Mouse (Mus musculus): ENCODE measurements around the gene Zfp423.

The Zfp423 gene

DNA sequence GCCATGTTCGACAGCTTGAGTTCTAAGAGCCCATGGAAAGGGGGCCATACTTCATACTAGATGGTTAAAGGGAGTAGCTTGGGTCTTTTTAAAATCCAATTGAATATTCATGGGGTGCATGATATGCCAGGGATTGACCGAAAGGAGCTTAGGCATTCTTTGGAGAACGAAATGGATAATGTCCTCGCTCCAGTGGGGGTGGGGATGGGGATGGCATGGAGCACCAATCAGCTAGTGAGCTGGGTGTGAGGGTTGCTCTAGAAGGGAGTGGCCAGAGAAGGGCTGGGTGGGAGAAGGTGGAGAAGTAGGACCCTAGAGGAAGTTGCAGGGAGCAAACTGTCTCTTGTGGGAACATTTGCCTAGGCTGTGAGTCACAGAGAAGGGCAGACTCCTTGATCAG is 271.0 kb downstream of the Zfp423 start:
- DNase-seq = no peak

DNA sequence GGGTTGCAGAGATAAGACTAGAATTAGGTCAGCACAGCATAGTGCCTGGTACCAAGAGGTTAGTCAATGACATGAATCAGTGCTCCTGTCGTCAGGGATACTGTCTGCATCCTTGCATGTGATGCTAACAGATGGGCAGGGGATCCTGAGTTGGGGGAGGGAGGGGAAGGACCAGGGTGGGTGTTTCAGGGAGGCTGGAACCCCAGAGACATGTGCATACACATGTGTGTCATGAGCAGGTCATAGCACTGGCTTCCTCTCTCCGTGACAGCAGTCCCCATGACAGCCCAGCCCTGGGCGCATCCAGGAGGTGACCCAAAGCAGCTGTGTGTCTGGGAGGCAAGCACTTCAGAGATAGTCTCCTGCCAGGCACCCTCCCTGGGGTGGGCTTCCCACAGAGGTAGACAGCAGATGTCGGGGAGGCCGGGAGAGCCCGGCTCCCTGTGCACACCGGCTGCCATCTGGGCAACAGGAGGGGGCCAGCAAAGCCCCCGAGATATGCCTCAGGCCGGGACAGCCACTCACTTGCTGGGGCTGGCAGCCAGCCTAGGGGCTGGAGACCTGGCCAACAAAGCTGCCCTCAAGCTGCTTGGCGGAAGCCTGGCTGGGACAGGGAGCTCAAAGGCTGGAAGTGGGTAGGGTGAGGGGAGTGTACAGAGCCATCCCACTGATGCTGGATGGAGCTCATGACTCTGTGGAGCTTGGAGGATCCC is 272.3 kb downstream of the Zfp423 start:
- DNase-seq = no peak

DNA sequence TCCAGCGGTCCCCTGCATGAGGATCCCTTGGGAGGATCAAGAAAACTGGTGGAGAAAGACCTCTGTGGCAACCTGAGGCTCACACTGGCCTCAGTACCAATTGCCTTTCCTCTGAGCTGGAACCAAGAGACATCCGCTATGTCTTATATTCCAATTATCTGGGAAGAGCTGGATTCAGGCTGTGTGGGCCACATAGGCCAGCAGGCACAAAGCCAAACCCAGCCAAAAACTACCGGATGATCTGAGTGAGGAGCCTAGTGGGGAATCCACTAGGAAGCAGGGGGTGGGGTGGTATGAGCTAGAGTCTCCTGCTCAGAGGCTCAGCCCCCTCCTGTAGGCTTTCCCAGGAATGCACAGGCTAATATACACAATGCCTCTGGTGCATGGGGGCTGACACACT is 273.4 kb downstream of the Zfp423 start:
- DNase-seq = no peak

DNA sequence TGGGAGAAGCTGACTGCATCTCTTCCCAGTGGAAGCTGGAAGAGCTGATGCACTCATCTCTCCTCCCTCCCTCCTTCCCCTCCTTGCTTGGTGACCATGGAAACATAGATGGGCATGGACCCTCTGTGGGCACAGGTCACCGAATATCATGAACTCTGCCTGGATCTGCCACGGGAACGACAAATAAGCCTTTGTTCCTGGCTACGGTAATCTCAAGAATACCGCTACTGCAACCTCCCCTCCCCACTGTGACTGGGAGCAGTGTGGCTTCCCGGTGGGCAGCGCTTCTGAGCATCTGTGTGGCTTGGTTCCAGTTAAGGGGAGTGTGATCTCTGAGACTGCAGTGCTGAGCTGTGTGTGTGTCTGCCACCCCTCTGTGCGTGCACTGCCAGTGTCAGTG is 274.0 kb downstream of the Zfp423 start:
- no peak for DNase-seq

DNA sequence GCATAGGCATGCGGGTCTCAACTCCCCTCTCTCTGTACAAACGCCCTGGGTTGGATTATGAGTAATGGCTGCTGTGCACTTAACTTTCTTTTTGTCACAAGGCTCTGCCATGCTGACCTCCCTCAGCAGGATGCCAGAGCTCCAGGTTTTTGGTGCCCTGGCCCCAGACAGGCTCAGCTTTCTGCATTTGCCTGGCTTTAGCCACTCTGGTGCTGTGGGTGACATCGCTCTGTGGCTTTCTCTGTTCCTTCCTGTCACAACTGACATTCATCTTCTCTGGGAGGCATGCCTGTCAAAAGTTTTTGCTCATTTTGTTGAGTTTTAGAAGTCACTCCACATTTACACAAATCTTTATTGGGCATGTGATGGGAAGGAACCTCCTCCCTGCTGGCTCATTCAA is 277.3 kb downstream of the Zfp423 start:
- no peak for DNase-seq

DNA sequence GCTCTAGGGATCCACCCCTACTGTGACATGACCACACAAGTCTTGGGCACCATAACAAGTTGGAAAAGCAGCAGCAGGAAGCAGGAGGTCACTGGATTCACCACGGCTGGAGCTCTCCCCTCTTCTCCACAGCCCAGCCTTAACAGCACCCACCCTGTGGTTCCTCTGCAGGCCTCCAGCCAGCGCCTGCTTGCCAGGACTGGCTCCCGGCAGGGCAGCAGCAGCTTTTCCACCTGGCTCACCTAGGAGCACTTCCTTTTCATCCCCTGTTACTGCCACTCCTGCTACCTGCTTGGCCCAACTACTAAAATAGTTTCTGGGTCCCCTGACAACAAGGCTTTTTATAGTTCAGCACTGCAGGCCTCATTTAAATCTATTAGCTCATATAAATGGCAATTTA is 279.4 kb downstream of the Zfp423 start:
- DNase-seq = no peak

DNA sequence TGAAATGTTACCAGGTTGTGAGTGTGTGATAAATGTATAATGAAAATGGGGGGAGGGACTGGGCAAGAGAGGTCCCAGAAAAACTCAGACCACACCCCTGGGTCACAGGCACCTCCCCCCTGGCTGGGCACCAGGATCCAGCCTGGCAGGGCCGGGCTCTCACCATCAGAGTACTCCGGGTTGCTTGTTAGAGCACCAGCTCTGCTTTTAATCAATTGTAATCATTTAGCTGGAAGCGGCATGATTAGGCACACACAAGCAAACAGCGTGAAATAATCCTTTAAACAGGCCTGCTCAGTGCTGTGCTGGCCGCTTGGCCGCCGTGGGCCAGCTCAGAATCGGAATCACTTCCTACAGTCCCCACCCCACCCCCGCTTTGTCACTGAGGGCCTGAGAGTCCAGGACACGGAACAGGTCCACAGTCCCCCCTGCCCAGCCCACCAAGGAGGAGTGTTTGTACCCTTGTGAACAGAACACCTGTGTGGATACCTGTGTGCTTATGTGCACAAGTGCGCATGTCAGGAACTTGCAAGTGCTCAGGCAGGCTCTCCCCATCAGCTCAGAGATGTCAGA is 279.9 kb downstream of the Zfp423 start:
- DNase-seq = no peak

DNA sequence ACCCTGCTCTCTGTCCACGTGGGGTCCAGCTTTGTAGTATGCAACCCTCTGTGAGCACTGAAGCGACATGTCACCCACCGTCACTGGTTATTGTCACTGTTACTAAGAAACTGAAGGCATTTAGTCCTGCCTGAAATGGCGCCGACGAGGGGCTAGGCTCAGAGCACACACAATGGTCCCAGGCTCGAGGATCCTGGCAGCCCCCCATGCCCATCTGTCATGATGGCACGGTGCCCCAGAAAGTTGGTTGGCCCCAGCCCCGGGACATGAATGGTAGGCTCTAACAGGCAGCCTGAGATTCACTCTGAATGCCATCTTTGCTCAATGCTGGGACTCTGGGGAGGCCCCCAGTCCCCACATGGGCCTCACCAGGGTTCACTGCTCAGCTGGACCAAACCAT is 284.0 kb downstream of the Zfp423 start:
- no peak for DNase-seq

DNA sequence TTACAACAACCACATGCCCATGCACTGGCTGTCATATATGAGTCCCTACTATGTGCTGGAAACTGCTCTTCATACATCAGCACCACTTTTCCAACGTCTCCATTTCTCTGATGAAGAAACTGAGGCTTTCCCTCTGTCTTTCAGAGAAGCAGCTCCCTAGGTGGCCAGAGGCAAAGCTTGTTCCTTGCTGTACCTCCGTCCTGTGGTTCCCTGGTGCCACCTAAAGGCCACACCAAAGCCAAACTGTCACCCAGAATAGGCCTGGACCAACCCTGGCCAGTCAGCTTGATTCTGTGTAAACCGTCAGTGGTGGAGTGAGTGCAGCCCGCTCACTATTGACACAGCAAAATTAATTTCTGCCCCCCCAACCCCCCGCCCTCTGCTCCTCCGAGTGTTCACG is 285.2 kb downstream of the Zfp423 start:
- no peak for DNase-seq

DNA sequence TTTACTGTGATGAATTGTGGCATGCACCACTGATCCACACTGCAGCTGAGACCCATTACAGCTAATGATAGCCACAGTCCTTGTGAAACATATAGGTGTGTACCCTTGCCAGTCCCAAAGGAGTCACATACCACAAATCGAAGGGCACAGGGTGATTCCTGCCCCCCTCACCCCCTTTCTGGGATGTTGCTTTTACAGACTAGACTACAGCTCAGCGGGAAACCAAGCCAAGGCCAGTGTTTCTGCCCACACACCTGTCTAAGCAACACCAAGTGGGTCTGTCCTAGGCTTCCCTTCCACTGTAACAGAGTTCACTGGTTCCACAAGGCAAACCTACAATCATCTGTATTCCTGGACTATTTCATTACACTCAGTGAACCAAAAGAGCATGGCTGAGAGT is 287.2 kb downstream of the Zfp423 start:
- DNase-seq = no peak

DNA sequence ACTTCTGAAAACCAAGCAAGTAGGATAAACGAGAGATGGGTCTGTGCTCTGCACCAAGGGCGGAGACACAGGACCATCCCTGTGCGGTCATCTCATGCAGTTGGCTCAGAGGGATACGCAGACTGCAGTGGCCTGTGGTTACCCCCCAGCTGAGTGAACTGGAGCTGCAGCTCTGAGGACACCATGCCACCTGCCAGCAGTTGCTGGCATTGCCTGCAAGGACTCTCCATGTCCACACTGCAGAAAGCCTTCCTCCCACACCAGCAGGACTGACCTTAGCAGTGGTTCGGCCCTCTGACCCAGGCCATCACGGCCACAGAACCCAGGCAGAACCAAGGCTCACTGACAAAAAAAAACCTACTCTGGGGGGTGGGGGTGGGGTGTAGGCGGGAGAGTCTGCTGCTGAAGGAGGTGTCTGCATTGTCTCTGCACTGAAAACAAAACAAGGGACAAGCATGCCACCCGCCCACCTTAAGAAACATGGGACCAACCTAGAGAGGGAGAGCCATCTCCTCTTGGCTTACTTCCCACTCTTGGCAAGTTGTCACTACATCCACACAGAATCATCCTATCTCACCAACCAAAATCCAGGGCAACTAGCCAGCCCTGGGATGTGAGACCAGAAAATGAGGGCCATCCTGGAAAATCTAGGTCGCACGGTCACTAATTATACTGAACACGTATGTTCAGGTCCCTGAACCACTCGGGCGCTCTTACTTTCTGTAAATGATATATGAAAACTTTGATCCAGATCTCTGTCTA is 288.0 kb downstream of the Zfp423 start:
- DNase-seq = no peak

DNA sequence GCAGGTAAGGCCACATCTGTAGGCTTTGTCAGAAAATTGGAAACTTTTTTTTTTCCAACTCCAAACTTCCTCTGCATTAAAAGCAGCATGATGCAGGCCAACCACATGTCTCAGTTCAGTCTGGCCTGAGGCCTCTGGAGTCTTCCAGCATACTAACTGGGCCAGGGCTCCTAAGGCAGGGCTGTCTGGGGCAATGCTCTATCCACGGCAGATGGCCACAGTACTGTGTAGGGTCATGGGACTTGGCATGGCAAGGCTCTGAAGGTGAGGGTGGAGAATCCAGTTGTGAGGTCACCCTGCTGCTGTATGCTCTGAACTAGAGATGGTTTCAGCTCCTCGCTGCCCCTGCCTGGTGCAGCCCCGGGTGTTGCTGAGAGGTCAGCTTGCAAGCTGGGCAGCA is 289.2 kb downstream of the Zfp423 start:
- no peak for DNase-seq

DNA sequence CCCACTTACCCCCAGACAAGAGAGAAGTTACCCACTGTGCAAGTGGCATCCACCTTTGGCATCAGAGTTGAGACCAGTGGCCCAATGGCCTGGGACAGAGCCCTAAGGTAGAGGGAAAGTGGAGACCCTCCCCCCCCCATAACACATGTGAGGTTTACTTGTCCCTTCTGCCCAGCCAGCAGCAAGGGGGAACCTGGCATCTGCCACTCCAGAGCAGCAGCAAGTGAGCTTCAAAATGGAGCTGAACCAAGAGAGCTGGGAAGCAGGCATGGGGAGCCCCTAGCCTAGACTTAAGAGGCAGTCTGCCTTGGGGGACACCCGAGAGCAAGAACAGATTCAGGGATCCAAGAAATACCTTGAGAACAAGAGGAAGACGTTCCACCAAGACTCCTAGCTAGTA is 290.7 kb downstream of the Zfp423 start:
- DNase-seq = no peak

DNA sequence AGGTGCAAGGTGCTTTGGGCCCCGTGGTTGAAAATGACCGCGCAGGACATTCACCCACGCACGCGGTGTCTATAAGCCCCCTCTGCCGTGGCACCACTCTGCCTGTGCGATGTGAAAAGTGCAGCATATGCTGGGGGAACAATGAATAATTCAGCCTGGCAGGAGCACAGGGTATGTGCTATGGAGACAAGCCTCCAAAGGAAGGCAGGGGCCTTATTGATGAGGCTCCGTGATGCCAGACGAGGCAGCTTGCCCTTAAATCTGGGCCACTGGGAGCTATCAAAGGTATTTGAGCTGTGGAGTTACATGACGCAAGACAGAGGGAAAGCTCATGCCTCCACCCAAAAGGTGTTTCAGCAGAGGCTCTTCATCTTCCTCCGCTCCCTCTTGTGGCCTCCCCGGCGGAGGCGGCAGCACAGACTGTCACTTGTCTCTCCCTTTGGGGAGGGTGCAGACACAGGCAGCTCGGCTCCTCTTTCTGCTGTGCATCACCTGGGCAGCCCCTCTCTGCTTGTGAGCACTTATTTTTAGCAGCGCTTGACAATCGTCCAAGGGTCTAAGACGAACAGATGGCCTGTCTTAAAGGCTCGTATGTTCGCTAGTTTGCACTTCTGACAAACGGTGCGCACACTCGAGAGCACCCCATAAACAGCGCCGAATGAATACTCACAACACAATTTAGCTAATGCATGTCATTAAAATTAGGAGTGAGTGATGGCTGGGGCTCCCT is 291.3 kb downstream of the Zfp423 start:
- DNase-seq = no peak

DNA sequence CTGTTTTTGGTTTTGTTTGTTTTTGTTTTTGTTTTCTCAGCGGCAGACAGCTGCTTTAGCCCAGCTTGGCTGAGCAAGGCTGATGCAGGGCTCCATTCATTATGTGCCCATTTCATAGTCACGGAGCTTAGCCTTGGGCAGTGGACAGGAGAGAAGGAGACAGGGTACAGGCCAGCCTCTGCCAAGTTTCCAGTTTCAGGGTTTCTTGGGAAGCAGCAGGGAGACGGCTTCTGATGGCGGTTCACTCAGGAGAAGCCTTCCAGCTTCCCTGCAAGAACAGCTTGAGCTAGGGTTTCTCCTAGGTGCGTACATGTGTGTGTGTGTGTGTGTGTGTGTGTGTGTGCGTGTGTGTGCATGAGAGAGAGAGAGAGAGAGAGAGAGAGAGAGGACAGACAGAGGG is 292.1 kb downstream of the Zfp423 start:
- DNase-seq = no peak

DNA sequence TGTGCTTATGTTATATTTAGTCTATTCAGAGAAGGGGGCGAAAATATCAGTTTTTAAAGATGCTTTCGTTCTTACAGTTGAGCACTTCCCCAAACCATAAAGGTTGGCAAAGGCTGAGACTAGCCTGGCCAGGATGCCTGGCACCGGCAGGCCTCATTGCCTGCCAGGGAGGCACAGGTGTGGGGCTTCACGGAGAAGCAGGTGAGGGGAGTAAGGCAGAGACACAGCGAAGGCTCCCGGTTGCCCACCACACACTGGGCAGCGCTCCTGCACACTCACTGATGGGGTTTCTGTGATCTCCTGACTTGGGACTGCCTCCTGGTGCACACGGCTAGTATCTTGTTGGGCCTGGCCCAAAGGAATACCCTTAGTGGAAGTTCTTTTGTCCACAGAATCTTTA is 294.1 kb downstream of the Zfp423 start:
- no peak for DNase-seq

DNA sequence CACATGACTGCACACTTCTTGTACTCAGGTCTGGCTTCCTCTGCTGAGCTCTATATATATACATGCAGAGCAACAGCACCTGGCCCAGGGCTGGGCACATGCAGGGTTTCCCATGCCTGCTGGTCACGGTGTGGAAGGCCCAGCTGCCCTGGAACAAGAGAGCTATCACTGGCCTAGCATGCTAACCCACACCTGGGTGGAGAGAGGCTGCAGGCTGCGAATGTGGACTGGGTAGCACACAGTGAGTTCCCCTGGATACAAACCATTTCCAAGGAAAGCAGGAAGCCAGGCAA is 295.2 kb downstream of the Zfp423 start:
- no peak for DNase-seq

DNA sequence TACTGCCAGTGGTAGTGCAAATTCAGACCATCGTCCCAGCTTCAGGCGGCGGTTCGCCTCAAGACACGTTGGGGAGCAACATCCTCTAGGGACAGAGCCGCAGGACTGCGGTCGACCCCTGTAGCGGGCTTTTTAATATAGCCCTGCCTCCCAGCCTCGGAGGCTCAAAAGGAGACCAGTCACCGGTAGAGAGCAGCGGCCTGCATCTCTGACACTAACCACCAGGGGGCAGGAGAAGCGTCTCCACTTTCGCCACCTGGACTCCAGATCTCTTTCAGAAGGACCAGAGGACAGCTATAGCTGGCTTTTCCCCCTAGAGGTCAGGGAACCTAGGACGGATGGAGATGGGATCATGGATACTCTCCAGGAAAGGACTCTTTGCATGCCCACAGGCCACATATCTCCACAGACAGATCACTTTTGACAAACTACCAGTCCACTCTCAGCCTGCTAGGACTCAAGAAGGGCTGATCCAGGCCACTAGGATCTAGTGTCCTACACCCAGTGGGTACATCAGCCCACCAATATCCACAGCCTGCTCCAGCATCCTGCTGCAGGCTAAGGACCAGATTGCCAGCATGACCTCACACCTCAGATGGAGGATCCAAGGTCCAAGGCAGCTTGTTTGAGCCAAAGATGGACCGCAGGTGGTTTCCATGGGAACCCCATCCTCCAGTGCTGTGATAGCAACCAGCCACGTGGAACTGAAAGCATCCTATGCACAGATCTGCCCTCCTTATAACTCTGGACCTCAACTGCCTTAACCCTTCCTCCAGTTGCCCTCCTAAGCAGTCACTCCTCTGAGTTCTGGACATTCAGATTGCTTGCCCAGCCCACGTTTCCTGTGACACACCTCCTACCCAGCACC is 295.8 kb downstream of the Zfp423 start:
- peak; percentile 83 for DNase-seq

DNA sequence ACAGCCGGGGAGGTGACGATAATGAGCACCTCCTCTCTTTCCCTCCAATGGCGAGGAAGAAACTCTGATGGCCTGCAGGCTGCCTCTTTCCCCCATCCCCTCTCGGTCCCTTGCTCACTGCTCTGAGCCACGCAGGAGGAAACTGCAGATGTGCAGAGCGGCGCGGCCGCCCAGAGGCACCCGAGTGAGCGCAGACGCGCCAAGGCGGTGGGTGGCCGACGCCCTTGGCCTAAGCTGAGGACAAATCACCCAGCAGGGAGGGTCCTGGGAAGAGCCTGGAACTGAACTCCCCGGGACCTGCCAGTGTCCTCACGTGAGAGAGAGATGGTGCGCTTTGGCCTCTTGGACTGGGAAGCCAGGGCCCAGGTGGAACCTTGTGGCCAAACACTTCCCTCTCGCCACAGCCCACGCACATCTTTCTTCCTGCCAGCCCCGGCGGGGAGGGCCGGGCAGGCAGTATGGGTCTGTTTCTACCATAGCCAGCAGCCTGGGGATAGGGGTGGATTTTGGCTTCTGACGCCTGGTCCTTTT is 296.5 kb downstream of the Zfp423 start:
- DNase-seq = no peak

DNA sequence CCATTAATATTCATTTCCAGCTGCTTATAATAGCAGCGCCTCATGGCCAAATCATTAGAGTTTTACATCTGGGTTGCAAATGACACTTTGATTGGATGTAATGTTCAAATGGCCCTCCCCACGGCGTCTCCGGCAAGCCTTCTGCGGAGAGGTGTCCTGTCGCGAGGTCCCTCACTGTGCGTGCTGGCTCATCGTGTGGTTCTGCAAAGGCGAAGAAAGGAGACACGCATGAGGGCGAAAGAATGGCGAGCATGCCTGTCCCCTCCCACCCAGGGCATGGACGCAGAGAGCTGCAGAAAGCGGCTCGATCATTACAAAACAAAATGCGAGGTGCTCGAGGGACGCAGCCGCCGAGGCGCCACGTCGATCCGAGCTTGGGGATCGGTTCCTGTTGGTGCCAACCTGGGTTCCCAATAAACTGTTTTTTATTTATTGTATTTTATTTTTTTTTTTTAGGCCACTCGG is 297.1 kb downstream of the Zfp423 start:
- DNase-seq = no peak

DNA sequence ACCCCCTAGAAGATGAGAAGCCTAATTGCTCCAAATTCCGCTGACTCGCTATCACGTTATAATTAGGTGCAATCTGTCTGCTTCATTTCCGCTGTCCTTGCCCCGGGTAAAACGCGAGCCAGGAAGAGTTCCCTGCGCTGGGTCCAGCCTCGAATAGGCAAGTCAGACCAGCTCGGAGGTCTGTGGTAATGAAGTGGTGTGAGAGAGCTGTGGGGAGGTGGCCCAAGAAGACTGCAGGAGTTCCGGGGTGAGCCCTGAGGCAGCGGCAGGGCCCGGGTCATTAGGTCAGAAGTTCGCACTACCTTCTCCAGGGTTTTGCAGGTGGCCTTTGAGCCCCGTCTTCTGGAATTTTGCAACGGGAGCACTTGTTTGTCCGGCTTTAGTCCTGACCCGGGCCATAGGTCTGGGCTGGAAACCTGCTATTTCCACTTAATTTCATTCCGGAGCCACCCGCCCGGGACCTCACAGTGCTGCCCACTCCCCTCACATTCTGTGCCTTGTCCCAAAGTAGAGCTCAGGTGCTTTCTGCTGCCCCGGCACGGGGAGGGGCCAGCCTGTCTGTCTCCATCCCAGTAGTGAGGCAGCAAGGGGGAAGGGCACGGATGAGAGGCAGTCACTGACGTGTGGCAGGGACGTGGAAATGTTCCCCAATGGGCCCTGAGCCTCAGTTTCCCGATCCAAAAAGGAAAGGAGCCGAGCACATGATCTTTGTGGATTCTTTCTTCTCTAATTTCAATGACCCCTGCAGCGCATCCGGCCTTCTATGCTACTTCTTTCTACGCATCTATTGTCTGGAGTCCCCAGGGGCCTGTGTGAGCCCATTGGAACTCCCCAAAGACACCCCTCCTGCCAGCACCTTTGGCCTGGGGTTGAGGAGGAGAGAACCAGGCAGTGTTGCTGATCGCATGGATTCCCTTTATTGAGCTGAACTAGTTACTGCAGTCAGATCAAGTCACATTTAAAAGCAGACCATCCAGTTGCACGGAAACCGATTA is 298.2 kb downstream of the Zfp423 start:
- no peak for DNase-seq

All from right cerebral cortex, postnatal 14 days (tissue).